Mouse (Mus musculus): ENCODE results near the gene 2310057N15Rik.
"Not testable (repeated sequence)": the region's sequence is repeated elsewhere in the genome, so short reads cannot be mapped to it uniquely, and the experiment has no call there.

The 2310057N15Rik gene

DNA sequence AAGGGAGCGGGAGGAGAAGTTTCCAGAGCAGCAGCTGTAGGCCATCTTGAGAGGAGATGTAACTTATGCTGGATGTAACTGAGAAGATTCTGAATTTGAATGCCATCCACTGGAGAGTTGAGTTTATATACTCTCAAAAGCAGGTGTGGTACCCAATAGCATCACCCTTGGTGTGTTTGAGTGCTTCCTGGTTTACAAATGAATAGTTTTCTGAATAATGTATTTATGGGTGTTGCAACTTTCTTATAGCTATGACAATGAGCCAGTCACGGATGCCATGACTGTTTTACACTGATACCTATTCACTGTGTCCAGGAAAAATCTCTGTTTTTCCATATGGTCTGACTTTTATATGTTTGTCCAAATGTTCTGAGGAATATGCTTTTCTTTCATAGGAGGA lies at the start of gene 2310057N15Rik:
2310057N15Rik (minus strand) TSS at position 101 of the 400 bp plus-strand sequence.
- no peak for DNase-seq (ENCODE audit: low spot score)

DNA sequence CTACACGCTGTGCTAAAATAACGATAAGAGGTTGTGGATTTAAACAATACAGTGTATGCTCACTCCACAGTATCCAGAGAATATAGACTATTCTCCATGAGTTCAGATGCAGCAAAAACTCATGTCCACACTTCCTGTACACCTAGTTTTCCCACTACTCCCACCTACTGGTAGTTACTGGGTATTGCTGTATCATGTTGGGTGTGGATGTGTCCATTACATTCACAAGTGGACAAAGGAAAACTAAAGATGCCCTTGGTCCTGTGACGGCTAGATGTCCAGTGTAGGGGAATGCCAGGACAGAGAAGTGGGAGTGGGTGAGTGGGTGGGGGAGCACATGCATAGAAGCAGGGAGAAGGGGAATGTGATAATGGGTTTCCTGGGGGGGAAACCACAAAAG lies 49.7 kb upstream of the 2310057N15Rik start:
- no peak for DNase-seq (ENCODE audit: low spot score)

DNA sequence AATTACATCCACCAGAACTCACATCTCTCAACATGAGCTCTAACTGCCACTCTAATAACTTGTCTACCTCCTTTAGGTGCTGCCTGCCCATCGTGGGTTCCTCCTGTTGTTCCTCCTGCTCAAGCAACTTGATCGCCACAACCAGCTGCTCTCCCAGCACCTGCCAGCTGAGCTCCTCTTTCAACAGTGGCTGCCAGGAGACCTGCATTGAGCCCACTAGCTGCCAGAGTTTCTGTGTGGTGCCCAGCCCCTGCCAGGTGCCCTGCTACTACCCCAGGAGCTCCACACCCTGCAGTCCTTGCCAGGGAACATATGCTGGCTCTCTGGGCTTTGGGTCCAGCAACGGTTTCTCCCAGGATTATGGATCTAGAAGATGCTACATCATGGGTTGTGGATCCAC lies 46.1 kb upstream of the 2310057N15Rik start, which contains the start of gene Krtap15:
Krtap15 (plus strand) TSS at position 150 of the 400 bp plus-strand sequence.
- no peak for DNase-seq (ENCODE audit: low spot score)

DNA sequence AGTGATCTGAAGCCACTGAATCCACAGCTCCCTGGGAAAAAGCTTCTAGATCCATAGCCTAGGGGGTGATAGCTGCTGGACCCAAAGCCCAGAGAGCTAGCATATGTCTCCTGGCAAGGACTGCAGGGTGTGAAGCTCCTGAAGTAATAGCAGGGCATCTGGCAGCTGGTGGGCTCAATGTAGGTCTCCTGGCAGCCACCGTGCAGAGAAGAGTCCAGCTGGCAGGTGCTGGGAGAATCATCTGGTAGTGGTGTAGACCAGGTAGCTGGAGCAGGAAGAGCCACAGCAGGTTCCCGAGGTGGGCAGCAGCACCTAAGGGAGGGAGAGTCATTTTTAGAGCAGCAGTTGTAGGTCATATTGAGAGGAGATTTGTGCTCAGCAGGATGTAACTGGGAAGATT lies 37.8 kb upstream of the 2310057N15Rik start, which contains the start of gene Gm20741:
Gm20741 (minus strand) TSS at position 394 of the 400 bp plus-strand sequence.
- no peak for DNase-seq (ENCODE audit: low spot score)

DNA sequence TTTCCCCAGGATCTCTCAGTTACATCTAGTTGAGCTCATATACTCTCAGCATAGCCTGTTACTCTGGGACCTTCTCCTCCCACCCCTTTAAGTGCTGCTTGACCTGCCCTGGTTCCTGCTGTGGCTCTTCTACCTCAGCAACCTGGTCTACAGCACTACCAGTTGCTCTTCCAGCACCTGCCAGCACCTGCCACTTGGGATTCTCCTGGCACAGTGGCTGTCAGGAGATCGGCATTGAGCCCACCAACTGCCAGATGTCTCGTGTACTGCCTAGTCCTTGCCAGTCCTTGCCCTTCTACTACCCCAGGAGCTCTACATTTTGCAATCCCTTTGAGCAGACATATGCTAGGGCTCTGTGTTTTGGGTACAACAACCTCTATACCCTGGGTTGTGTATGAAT lies 12.8 kb upstream of the 2310057N15Rik start:
- no peak for DNase-seq (ENCODE audit: low spot score)

DNA sequence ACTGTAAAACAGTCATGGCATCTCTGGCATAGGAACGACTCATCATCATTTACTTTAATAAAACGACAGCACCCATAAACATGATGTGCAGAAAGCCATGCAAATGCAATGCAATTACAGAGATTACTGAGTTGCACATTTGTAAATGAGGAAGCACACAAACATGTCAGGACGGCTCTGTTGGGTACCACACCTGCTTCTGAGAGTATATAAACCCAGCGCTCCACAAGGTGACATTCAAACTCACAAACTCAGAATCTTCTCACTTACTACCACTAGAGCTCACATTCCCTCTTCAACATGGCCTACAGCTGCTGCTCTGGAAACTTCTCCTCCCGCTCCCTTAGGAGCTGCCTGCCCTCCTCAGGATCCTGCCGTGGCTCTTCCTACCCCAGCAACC lies 3.6 kb upstream of the 2310057N15Rik start, which contains the start of gene Gm5965:
Gm5965 (plus strand) TSS at position 301 of the 400 bp plus-strand sequence.
- DNase-seq (ENCODE audit: low spot score): no peak

DNA sequence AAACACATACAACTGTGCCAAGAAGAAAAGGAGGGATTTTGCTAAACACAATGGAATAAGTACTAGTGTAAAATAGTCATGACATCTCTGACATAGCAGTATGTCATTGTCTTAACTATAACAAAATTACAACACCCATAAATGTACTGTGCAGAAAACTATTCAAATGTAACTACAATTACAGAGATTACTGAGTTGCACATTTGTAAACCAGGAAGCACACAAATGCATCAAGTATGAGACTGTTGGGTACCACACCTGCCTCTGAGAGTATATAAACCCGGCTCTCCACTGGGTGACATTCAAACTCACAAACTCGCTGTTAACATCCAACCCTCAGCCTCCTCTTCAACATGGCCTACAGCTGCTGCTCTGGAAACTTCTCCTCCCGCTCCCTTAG lies 15.5 kb downstream of the 2310057N15Rik start, which contains the start of gene 2310034C09Rik:
2310034C09Rik (plus strand) TSS at position 301 of the 400 bp plus-strand sequence.
- DNase-seq (ENCODE audit: low spot score): not testable (repeated sequence)

DNA sequence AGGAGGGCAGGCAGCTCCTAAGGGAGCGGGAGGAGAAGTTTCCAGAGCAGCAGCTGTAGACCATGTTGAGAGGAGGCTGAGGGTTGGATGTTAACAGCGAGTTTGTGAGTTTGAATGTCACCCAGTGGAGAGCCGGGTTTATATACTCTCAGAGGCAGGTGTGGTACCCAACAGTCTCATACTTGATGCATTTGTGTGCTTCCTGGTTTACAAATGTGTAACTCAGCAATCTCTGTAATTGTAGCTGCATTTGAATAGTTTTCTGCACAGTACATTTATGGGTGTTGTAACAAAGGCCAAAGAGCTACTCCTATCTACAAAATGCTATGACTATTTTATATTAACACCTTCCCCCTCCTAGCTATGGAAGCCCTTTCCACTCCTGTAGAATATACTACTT lies 22.5 kb downstream of the 2310057N15Rik start, which contains the start of gene Krtap13:
Krtap13 (minus strand) TSS at position 101 of the 400 bp plus-strand sequence.
- DNase-seq (ENCODE audit: low spot score): not testable (repeated sequence)

DNA sequence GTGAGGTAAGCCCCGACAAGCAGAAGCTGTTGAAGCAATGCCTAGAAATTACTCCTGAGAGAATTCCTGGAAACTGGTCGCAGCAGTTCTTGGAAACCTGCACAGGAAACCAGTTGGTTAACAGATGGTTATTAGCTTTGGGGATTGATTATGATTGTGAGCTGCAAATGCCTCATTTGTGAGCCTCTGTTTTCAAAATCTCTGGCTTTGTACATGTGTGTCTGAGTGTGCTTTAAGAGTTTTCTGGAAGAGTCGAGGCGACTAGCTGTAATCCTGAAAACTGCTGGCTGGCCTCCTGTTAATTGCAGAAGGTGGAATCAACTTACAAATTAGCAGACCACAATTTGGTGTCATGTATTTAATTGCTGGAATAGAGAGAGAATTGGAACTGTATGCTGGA lies 26.1 kb downstream of the 2310057N15Rik start:
- DNase-seq (ENCODE audit: low spot score): no peak

DNA sequence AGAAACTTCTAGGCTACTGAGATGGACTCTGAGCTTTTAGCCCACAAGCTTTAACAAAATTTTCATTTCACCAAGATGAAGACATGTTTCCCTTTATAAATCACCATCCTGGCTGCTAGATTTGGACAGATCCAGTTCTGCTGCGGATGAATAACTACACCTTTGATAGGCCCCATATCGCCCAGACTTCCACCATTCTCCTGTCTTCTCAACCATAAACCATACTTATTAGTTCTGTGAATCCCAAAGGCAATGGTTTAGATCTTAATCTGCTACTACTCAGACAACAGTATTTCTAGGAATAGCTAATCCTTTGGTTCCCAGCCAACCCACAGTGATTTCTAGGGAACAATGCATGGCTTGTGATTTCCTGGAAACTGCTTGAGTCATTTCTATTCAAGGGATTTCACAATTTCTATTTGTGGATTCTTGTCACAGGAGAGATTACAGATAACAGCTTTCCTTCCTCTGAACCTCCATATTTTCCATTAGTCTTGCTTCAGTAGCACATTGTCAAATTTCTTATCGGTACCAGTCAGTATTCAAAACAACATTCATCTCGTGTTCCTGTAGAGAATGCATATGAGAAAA lies 29.2 kb downstream of the 2310057N15Rik start:
- DNase-seq (ENCODE audit: low spot score): no peak

DNA sequence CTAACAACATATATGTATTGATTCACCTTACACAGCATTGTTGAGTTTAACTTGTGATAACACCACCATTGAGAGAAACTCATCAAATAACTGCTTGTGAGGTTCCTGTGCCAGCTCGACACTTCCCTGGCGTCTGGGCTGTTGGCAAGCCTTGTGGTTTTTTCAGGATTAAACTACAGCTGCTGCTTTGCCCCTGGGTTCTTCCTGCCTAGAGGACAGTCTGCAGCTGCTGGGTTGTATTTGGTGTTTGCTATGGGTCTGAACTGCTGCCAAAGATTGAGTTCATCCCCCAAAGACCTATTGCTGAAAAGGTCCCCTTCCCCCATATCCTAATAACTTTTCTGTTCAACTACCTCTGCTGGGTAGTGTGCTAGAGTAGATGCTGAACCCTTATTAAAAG lies 38.6 kb downstream of the 2310057N15Rik start:
- DNase-seq (ENCODE audit: low spot score): no peak

DNA sequence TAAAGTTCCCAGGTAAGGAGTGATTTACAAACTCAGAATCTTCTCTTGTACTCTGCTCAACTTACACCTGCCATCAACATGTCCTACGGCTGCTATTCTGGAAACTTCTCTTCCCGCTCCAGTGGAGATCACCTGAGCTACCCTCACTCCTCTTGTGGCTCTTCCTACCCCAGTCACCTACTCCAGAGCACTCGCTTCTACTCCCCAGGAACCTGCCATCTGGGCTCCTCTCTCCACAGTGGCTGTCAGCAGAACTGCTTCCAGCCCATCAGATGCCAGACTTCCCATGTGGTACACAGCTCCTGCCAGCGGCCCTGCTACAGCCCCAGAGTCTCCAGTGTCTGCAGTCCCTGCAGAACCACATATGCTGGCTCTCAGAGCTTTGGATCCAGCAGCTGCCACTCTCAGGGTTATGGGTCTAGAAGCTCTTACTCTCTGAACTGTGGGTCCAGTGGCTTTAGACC lies 45.2 kb downstream of the 2310057N15Rik start, which contains the start of gene Krtap13-1:
Krtap13-1 (plus strand) TSS at position 51 of the 464 bp plus-strand sequence.
- DNase-seq (ENCODE audit: low spot score): no peak

Data from MN1 (cell line).